Mouse (Mus musculus) adrenal gland, adult 2 months (tissue): Measurements from ENCODE around the gene Hhat. TPM values are rescaled to one million over a fixed set of nuclear protein-coding genes. Genes with fewer than 3 reads are reported as not detected.

Experiments
- DNase-seq: peaks from one replicate; pipeline ENCODE4 v3.0.0; 2021
- polyA plus RNA-seq: library from polyadenylated mRNA; depleted of rRNA; stranded (reverse); fragments of >200 nt; gene quantifications from 2 replicates; pipeline ENCODE4 v1.2.3, GENCODE M21; 2012
- total RNA-seq, 2 experiments: library from RNA; stranded (reverse); gene quantifications; 2 replicates each; pipeline ENCODE4 v1.2.3; 2021

The Hhat gene
- total and polyA plus RNA-seq, 3 experiments, result 4.9 to 12.8 (median 5.6) TPM

DNA sequence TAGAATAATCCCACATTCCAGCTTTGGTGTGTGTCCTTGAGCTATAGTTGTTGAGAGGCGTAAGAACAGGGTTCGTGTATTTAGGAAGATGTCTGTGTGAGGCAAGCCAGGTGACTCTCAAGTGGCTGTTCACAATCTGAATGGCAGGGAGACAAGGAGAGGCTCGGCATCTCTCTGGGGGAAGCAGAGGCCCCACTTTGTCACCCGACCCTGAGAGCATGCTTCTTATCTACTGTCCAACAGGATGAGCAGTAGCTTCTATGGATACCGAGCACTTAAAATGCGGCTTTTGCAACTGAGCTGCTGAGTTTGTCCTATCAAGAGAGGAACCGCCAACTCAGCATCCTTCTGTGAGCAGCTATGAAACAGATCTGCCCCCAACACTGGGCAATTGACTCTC, 120.4 kb downstream of the Hhat start:
- DNase-seq, result no peak

DNA sequence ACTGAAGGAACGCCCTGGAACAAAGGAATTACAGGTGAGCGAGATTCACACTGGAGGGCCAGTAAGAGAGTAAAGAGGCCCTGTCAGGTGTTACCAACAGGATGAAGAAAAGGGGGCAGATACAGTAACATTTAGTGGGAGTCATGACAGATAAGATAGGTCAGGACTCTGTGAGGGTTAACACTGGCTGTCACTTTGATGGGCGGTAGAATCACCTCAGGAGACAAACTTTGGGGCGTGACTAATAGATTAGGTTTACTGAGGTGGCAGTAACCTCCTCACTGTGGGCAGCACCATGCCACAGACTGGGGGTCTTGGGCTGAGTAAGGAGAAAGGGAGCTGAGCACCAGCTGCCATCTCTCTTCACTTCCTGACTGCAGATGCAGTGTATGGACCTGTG, 121.0 kb downstream of the Hhat start:
- no peak for DNase-seq

GRCm38 (mm10) chr1:192649233-192649632, 121.8 kb downstream of the Hhat start:
- no peak for DNase-seq

- DNase-seq, result no peak
Measured at GRCm38 (mm10) chr1:192647361-192647760, 123.7 kb downstream of the Hhat start.

DNA sequence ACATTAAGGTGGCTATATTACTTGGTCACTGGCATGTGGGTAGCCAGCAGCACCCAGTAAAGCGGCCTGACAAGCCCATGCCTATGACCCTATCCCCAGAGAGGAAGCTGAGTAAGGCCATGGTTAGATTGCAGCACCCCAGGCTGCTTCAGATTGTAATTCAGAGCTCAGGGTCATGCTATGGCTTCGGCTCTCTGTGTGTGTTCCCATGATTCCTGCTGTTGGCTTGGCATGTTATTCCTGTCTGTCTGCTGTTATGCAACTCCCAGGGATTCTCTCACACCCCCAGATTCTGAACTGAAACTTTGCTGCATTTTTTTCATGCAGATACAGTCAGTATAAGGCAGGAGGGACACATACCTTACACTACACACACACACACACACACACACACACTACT, 128.9 kb downstream of the Hhat start:
- no peak for DNase-seq

DNA sequence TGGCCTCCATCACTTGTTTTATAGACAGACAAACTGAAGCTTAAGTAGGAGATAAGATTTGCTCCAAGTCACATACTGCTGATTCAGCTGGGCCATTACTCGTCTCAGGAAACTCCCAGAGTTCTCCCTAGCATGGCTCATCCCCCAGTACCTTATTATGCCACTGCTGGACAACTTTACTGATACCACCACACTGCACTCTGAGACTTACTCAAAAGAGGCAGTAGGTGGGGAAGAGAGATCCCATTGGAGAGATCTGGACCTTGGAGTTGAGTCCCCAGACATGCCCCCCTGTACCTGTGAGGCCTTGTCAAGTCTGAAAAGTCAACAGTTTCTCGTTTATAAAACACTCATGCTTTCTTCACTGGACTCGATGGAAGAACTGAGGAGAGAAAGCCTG, 131.8 kb downstream of the Hhat start:
- no peak for DNase-seq

- no peak for DNase-seq
Measured at GRCm38 (mm10) chr1:192621843-192622242, 149.2 kb downstream of the Hhat start.

DNA sequence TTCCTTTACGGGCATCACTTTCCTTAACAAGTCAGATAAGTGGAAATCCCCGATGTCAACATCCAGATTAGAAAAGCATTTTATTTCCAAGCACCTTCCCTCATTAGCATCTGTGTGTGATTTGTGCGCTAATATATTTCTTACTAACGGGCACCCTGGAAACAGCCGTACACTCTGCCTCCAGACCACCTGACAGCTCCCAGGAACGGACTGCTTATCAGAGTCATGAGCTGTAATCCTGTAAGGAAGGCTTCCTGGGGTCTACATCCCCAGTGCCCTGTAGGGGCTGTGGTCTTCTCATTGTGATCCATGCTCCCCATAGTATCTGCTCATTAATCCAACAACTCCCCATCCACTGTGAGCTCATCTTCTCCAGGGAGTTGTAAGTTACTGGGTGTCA, 157.8 kb downstream of the Hhat start:
- DNase-seq, result no peak

DNA sequence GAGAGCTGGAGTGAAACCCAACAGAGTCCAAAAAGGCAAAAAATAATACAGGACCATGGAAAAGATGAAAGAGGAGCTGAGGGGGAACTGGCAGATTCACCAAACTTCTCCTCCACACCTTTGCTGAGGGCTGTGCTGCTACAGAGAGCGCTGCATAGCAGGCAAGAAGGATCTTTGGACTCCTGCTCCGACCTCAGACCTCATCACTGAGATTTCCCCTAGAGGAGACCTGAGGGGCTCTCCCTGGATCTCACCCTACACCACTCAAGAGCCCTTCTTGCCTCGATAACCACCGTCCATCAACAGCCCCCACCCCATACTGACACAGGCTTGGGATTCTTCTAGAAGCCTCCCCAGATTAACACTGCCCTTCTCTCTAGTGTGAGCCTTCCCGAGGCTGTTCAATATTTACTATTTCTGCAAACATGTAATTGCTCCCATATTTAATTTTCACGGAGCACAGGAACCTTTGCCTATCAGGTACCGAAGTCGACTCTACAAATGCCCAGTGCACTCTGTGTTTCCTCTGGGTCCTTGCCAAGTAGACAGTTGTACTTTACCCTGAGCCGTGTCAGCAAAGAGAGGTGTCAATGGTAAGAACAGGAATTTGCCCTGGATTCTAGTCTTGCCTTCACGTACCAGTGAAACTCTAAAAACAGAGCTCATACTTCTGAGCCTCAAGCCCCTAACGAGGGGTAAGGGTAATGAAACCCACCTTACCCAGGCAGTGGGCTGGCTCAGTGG, 158.9 kb downstream of the Hhat start:
- no peak for DNase-seq

GRCm38 (mm10) chr1:192606876-192607275, 164.1 kb downstream of the Hhat start:
- no peak for DNase-seq

GRCm38 (mm10) chr1:192604413-192604812, 166.6 kb downstream of the Hhat start:
- DNase-seq, result peak; percentile 5

- DNase-seq, result no peak
Measured at GRCm38 (mm10) chr1:192603556-192603955, 167.5 kb downstream of the Hhat start.

DNA sequence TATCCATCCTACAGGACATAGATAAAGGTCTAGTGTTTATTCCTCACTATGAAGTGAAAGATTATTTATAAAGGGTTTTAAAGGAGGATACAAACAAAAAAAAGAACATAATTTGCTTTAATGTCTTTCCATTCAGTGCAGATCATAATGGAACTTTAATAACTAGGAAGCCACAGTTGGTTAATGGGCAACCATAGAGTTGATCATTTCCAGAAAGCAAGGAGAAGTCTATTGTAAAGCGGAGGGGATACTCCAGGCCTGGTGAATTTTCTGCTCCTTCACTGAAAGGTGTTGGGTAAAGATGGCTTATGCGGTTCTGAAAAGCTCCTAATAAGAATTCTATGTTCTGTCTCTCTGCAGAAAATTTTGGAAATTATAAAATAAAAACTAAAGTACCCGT, 169.8 kb downstream of the Hhat start:
- DNase-seq, result no peak

DNA sequence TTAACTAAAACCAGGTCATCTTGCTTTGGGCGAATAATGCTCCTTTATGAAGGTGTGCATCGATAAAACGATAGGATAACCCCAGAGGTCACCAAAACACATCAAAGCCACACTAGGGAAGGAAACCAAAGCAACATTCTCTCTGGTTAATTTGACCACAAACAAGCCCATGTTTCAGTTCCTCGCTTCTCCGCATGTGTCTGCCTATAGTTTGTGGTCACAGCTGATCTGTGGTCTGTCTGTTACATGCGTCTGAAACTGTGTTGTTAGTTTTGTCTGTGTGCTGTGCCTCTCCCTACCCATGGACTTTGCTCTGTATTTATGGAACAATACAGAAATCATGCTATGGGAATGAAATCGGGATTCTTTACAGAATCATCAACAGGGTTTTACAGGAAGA, 171.3 kb downstream of the Hhat start:
- no peak for DNase-seq

DNA sequence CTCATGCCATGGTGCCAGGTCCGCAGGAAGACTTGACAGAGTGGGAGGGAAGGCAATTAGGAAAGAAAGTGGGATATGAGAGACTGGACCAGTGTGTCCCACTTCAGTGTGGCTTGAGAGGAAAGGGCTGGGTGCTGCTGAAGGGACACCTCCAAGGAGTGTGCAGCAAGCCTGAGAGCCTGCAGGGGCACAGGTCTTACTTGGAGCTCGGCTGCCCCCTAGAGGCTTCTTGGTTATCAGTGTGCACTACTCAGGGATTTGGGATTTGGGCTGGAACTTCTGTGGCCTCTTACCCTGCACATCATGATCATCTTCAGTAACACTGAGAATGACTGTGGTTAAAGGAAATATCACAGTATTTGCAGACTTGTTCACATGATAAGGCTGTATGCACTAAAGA, 172.6 kb downstream of the Hhat start:
- peak; percentile 80 for DNase-seq

DNA sequence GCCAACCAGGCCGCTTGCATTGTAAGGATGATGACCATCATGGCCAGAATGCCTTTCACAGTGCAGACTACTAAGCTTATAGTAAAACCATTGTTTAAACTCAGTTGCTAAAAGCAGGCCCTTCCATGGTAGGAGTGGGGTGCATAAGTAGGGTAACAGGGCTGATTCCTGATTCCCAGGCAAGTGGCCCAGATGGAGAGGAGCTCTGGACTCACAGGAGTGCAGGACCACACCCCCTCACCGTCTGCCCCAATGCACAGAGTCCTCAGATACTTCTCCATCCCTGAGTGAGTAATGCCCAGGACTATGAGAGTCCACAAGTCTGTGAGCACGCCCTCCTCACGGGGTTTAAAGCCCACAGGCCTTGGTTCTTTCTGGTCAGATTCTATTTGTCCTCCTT, 175.6 kb downstream of the Hhat start:
- no peak for DNase-seq

GRCm38 (mm10) chr1:192593492-192593891, 177.5 kb downstream of the Hhat start:
- DNase-seq, result no peak

- no peak for DNase-seq
Measured at GRCm38 (mm10) chr1:192587451-192587850, 183.6 kb downstream of the Hhat start.

GRCm38 (mm10) chr1:192585289-192585688, 185.7 kb downstream of the Hhat start:
- no peak for DNase-seq

- no peak for DNase-seq
Measured at GRCm38 (mm10) chr1:192582921-192583320, 188.1 kb downstream of the Hhat start.

- no peak for DNase-seq
Measured at GRCm38 (mm10) chr1:192564691-192565090, 206.3 kb downstream of the Hhat start.

DNA sequence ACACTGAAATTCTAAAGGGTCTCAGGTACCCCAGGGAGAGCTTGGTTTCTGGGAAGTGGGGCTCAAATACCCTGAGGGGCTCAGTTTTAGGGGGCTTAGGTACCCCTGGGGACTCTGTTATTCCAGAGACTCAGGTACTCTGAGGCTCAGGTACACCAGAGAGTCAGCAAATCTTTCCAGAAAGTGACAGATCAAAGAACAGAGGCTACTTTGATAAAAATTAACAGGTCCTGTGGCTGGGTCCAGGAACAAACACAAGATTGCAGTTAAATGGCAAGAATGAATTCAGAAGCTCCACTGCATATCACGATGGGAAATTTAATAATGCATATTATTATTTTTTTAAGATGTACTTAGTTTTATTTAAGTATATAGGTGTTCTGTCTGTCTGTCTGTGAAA, 211.7 kb downstream of the Hhat start:
- DNase-seq, result no peak

DNA sequence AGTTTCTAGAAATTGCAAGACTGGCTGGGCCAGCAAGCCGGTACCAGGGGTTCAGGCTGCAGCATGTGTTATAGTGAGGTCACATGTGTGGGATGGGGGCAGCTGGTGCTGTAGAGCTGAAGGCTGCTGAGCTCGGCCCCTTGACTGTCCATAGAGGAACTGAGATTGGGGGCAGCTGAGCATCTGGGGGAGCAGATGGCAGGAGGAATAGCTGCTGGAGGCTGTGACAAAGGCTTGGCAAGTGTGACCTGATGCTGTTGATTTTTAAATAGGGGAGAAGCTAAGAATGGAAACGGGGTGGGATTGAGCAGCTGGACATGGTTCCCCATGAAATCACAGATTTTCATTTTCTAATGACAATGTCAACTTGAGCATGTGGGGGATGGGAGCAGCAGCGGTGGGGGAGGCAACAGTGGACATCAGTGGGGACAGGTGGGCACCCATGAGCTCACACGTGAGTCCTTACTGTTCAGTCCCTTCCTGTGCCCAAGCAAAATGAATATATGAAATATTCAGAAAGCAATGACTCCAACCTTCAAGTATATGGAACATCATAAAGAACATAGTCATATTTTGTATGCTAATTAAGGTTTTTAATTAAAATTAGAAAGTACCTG, 212.9 kb downstream of the Hhat start:
- no peak for DNase-seq

GRCm38 (mm10) chr1:192555516-192555915, 215.5 kb downstream of the Hhat start:
- DNase-seq, result no peak
